Mouse (Mus musculus) CD4-positive, CD25-positive, alpha-beta regulatory T cell, adult 4 months (primary cell): ENCODE results near the gene Ece1. TPM values are rescaled to one million over a fixed set of nuclear protein-coding genes. Genes with fewer than 3 reads are reported as not detected.

Experiments used
- ATAC-seq: one replicate; pipeline ENCODE4 v1.8.0; 2017
- polyA plus RNA-seq, 2 experiments: library from polyadenylated mRNA; unstranded; fragments of 100-300 nt; shearing (Covaris generic); gene quantifications; one replicate each; pipeline ENCODE4 v1.2.1; 2017

The Ece1 gene
- polyA plus RNA-seq, 2 experiments from 2014 or later: 15.9 to 23.4 TPM

DNA sequence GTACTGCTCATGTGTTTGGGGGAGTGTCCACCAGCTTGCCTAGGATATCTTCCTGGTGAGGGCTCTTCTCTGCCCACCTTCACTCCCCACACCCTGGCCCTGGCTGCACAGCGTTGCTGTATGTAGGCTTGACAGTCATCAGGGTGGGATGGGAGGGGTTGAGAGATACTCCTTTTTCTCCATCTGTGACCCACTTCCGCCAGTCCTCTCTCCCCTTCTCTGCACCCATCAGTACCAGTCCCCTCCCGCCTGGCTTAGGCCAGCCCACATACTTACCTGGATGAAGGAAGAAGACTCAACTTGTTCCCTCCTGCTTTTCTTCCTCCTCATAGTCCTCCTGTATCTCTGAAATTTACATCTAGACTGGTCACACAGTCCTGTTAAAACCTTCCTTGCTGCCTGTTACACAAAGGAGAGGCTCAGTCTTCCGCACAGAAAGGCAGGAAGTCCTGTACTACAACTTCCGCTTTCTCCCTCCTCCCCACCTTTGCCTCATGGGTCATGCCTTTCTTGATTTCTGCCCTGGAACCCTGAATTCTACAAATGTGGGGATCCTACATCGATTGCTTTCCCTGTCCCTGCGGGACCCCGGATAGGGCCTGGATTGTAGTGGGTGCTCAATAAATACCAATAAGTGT lies 21.6 kb downstream of the Ece1 start:
- ATAC-seq: peak; percentile 72

DNA sequence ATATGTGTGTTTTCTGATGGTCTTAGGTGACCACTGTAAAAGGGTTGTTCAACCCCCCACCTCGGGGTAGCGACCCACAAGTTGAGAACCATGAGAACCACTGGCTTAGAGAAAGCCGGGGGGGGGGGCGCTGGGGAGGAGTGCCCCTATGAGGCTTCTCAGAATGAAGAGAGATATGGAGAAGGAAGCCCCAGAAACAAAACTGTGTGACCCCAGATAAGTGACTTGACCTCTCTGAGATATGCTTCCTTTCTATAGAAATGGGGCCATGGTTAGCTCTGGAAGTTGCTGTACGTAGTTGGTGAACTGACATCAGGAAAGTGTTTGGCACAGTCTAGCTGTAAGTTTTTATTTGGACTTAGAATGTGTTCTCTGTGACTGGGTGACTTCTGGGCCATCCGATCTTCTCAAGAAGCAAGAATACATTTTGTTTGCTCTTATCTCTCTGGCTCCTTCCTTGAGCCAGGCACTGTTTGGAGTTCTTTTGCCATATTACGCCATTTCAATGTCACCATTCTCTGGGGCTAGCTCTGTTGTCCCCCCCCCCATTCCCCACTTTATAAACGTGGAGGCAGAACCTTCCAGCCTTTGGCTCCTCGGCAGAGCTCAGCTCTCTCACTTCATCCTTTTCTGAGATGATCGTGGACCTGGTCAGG lies 25.4 kb downstream of the Ece1 start:
- ATAC-seq: no peak

DNA sequence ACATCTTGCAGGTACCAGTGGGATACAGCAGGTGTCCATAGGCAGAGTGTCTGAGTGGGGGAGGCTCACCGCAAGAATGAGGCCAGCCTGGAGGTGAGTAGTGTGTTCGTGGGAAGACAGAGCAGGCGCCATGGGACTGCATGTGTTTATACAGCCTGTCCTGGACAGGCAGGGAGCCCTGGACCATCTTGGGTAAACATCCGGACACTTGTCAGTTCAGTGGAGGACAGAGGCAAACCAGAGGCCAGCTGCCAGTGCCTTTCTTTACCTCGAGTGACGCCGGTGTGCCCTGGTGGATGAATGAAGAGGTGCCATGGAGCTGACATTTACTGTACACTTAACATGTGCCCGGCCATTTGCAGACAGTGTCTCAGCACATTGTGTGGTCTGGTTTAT lies 26.0 kb downstream of the Ece1 start:
- no peak for ATAC-seq

DNA sequence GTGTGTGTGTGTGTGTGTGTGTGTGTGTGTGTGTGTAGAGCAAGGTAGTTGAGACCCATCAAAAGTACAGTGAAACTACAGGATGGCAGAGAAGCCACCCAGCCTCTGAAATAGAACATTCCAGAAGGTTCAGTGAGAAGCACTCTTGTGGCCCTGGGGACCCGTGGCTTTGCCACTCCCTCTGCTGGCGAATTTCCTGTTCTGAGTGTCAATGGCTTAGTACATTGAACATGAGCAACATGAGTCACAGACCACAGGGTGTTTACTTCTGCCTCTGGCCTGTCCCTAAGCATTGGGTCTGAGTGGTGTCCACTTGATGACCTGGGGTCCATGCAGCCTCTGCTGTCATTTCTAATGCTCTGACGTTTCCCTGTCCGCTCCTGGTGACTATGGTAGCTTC lies 28.6 kb downstream of the Ece1 start:
- ATAC-seq: peak; percentile 84

DNA sequence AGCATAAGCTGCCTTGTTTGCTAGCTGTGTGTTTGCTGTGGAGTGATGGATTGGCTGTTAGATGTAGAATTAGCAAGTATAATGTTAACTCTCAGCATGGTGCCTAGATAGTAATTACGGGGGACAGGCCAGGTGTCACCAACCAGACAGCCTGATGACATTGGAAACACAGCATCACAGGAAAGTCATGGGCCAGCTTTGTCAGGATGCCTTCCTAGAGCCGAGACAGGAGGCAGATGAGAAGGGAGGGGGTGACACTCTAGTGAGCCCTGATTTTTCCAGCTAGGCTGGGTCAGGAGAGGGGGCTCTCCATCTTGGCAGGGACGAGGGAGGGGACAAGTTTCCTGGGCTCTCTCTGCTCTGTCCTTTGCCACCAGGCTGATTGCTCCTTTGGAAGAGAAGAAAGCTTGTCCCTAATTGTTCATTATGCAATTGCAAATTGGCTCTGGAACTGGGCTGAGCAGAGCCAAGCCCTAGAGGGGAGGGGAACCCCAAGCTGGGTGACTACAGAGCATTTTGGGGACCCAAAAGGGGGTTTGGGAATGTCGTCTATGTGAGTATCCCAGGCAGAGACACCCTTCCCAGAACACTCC lies 29.6 kb downstream of the Ece1 start:
- no peak for ATAC-seq

DNA sequence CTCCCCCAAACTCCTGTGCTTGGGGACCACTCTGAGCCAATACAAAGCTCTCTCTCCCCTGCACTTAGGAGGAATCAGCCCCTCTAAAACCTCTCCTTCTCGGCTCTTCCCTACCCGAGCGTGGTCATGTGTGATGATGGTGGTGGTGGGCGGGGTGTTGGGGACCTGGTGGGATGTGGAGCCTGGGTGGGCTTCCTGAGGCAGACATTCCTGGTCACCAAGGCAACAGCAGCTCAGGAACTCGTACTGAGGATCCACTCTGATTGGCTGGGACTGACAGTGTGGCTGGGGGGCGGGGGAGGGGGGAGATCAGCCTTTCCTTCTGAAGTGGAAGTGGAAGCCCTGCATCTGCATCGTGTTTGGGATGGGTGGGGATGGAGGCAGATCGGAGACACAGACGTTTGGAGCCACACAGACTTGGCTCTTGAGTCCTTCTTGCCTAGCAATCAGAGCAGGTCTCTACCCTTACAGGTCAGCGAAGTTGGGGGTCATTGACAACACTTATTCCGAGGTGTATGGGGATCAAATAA lies 30.7 kb downstream of the Ece1 start:
- ATAC-seq: no peak

DNA sequence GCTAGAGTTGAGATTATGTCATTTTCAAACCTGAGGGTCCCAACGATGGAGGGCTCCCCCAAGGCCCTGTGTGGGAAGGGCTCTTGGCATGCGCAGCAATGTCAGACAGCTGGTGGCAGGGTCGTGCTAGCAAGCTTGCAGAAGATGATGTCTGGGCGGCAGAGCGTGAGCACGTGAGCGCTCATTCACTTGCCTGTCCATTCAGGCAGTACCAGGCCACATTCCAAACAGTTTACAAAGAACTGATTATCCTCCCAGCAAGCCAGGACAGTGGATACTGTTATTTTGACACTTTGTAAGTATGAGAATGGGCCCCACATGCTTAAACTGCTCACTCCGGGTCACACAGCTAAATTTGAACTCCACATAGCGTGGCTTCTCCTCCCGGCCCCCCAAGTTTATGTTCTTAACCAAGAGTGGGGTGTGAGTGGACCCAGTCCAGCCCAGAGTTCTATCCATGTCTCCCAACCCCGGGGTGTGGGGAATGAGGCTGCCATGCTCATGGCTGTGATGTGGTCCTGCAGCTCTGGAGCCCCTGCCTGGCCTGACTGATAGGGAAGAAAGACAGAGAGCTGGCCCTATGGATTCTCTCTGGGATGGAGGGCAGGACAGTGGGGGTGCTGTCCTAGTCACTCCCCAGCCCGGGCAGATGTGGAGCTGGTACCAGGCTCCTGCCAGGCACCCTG lies 34.7 kb downstream of the Ece1 start:
- ATAC-seq: no peak

DNA sequence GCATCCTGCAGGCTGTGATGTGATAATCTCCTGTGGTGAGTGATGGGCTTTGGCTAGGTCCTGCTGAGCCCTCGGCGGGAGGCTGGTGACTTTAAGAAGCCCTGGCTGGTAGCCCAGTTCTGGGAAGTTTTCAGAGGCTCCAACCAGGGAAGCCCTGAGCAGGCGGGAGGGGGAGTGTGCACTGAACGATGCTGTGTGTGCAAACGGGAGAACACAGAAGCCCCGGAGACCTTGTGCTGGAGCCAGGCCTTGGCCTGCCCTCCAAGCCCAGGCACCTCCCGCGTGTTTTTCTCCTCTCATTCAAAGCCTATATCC lies 35.2 kb downstream of the Ece1 start:
- ATAC-seq: no peak

DNA sequence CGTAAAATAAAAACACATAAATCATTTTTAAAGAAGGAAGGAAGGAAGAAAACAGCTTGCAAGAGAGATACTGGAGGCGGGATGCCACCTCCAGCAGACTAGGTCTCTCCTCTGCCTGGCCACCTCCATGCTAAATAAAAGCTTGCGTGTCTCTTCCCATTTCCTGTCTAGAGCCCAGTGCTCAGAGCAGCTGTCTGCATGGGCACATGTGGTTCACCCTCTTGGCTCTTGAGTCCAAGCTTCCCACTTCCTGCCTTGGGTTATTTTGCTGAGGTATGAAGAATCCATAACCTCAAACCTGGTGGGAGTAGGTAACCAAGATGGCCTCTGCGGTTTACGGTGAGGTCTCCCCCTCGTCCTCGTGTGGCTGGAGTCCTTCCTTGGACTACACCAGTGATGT lies 36.5 kb downstream of the Ece1 start:
- no peak for ATAC-seq

DNA sequence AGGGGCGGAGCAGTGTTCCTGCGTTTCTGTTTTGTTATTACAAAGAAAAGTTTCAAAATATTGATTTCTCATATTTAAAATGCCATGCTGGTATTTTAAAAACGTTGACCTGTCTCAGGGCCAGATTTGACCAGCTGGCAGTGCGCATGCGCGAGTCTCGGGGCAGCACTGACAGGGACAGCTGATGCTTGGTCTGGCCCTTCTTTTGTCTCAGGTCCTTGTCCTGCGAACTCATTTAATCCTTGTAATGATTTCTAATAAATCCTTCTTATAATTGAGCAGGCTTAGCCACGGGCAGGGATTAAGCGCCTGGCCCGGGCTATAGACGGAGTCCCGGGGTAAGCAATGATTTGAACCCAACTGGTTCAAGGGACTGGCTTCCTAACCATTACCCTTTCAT lies 40.2 kb downstream of the Ece1 start:
- ATAC-seq: no peak

DNA sequence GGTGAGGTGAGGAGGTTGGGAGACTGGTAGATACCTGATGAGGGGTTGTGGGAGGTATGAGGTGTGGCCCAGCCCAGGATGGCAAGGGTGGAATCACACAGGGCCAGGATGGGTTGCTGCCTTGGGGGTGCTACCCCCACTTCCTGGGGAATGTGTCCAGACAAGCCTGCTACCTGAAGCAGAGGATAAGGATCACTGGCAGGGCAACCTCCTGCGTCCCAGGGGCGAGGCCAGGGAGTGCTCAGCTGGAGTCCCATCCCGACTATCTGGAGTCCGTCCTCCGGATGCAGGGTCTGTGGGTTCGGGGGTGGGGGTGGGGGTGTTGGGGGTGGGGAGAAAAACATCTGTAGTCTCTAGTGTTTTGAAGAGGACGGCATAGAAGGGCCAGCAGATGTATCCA lies 40.8 kb downstream of the Ece1 start:
- no peak for ATAC-seq

DNA sequence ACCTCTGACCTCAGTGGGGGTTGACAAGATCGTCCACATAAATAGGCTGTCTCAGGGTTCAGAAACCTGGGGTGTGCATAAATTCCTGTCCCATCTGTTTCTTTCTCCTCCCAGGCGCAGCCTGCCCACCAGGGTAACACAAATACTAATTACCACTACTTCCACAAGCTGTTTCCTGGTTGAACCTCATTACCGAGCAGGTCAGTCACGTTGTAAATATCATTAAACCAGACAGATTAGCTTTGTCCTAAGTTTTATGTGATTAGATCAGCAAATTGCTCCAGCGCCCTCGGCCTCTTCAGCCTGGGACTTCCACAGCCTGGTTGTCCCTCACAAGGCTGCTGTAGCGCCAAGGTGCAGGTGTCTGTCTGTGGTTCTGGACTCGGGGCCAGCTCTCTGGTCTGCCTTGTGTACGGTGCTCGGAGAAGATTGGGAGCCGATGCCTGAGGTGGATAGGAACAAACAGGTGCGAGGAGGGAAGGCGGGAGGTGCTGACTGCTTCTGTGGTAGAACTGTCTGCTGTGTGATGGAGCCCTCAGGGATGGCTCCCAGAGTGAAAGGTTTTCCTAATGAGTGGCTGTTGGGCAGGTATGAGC lies 43.0 kb downstream of the Ece1 start:
- ATAC-seq: no peak

DNA sequence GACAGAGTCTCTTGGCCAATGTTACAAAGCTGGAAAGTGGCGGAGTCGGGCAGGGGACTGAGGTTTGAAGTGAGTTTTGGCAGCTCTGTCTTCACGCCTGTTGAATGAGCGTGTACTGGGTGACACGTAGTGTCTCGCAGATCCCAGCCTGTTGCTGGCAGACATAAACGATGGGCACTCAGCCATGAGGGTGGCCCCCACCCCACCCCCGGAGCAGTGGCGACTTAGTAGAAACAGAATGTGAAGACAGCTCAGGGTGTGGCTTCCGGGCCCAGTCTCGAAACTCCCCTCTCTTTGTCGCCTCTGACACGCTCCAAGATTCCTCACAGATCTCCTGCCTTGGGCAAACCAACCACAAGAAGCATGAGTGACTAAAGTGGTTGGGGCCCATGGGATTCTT lies 45.9 kb downstream of the Ece1 start:
- no peak for ATAC-seq

DNA sequence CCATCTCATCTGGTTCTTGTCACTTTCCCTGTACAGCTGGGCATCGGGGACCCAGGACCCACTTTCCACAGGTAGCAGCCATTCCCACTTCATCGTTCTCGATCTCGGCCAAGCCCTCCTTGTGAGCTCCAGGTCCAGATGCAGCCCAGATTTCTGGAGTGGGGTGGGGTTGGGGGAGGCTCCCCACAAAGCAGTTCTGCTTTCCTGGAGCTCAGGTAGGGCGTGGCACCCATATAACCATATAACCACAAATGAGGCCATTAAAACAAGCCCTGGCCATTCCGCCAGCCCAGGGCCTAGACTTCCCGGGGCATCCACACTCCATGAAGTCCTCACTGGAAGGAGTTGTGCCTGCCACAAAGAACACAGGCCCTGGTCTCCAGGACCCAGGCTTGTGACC lies 46.5 kb downstream of the Ece1 start:
- no peak for ATAC-seq

DNA sequence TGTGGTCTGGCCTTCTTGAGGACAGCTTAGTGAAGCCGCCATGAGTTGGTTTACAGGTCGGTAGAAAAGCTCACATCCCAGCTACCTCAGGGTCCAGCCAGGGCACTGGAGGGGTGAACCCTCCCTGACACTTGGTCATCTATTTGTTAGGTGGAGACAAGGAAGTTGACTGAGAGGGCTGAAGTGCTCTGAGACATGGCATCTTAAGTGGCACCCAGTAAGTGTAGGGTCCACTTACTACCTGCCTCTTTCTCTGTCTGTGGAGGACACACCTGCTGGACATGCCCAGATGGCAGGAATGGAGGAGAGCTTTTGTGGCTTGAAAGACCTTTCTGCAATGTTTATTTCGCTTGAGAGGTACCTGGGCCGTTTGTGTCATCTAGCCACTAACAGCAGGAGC lies 46.9 kb downstream of the Ece1 start:
- no peak for ATAC-seq

DNA sequence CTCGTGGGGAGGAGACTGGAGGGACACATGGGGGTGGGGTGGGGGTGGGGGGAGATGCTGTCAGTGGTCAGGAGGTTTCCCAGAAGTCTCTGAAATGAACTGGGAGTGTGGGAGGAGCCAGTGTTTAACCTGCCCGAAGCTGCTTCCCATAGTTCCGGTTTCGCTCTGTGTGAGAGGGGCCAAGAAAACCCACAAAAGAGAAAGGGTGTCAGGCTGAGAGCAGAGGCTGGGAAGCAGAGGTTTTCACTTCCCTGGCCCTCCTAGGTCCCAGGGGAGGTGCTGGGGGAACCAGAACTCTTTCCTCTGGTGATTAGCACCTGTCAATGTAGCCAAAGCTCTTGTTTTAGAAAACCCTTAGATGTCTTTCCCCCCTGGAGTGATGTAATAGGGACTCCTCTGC lies 47.4 kb downstream of the Ece1 start:
- ATAC-seq: no peak

DNA sequence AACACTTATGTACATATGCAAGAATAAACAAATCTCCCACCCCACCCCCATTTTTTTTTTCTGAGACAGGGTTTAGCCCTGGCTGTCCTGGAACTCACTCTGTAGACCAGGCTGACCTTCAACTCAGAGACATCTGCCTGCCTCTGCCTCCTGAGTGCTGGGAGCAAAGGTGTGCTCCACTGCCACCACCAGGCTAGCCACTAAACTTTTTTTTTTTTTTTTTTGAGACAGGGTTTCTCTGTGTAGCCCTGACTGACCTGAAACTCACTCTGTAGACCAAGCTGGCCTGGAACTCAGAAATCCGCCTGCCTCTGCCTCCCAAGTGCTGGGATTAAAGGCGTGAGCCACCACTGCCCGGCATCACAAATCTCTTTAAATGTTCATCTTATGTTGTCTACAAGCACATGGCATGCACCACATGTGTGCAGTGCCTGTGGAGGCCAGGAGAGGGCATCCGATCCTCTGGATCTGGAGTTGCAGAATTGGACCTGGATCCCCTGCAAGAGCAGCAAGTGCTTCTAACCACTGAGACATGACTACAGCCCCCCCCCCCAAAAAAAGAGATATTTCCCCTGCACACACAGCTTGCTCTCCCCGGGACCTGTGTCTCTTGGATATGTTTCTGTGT lies 48.5 kb downstream of the Ece1 start:
- no peak for ATAC-seq

DNA sequence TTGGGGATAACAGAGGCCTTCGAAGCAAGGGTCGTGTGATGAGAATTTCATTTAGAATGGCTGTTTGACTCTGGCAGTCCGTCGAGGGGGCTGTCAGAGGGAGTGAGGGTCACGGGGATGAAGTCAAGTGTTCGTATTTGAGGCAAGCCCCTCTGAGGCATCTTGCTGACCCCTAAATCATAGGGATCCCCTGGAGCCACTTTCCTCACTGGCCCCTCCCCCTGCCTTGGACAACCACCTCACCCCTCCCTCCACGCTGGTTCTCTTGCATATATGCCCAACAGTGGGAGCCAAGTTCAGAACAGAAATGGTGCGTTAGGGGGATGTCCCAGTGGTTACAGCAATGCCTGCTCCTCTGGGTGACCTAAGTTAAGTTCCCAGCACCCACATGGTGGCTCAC lies 49.6 kb downstream of the Ece1 start:
- no peak for ATAC-seq

DNA sequence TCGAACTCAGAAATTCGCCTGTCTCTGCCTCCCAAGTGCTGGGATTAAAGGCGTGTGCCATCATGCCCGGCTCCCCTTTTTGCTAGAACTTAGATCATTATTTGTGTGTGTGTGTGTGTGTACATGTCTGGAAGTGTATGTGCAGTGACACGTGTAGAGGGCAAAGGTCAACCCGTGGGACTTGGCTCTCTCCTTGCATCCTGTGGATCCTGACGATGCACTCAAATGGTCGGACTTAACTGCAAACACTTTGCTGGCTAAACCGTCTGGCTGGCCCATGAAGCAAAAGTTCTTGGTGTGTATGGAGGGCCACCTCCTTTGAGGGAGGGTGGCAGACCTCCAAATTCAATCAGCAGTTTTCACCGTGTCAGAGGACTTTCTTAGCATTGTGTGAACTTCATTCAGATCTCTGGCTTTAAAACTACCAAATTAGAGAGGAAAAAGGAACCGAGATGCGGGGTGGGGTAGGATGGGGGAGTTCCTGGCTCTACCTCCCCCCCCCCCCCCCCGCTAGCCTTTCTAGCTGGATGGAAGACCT lies 50.8 kb downstream of the Ece1 start:
- no peak for ATAC-seq

DNA sequence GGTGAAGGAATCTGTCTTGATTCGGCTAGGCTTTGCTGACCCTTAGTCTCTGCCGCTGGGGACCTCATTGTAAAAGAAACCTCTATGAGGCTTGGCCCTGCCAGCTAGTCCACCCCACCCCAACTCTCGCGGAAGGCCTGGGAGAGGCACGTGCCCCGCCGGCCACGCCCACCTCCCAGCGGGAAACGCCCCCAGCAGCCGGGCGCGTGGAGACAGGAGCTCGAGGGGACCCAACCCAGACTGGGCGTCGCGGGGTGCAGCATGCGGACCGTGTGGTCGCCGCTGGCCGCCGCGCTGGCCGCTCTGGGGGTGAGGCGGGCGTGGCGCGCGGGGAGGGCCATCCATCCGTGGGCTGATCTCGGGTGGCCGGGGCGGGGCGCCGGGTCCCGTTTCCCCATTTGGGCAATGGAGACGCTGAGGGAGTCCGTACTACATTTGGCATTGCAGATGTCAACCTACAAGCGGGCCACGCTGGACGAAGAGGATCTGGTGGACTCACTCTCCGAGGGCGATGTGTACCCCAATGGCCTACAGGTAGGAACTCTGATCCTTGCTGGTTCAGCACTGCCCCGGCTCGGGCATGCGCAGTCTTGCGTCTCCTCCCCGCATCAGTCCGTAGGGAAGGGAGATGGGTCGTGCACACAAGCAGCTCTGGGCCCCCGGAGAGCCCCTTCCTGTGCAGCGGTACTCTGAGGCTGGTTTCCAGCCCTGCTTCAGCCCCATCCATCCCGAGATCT lies 51.5 kb downstream of the Ece1 start:
- peak; percentile 60 for ATAC-seq

DNA sequence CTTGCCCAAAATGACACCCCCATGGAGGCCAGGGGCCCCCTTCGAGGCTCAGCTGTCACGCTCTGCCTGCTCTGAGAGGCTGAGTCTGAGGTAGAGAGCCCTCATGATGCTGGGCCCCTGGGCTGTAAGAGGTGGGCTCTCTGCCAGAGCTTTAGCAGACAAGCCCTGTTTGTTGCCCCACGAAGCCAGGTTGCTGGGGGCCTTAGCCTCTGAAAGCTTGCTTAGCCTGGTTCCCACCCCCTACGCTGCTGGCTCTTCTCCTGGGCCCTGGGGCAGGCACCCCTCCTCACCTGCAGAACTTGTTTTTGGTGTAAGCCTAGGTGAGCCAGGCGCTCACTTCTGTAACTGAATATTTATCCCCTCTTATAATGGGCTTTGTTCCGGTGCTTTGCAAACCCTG lies 55.6 kb downstream of the Ece1 start:
- no peak for ATAC-seq

DNA sequence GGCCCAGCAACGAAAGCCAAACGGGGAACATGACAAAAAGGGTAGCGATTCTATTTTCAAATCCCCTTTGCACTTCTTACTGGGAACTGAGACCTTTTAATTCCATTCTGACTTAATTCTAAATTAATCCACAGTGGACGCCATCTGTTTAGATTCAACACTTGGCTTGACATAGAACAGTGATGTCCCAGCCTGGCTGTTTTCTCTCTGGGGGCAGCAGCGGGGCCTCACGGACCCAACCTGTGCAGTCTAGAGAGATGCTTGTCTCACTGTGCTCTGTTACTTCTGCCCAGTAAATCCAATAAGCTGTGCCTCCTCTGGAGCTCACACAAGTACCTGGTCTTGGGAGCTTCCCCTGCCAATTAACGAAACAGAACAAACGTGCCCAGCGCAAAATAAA lies 56.5 kb downstream of the Ece1 start:
- no peak for ATAC-seq
